9 mouse cellular contexts compared by ENCODE assay signal in genomic region chr2:14702973-14703645, GRCm38 (mm10).
A peak's percentile ranks its signal among the peaks of the same experiment; 100 is the strongest.
DNase-seq lines count a peak whose midpoint lies in the region; TF ChIP-seq lines count a peak whose summit lies in the region.
"Had no signal": no experiment of that assay in that cellular context is flagged by ENCODE, and none has a peak within 500 bp of the region (broad histone marks: within the 10 kb centered on the region; RNA-seq: fewer than 3 reads in every experiment).

No protein-coding gene starts in this region.

- no peaks in the 10 kb centered on the region for H3K27me3 ChIP-seq in kidney, adult 2 months (replicated peaks; ENCODE audit: control insufficient read depth, insufficient read depth, low read length)
- H3K27me3 ChIP-seq: limb, embryonic 12.5 days had no signal

- no peaks in the 10 kb centered on the region for H3K36me3 ChIP-seq in kidney, adult 2 months (ENCODE audit: control insufficient read depth, insufficient read depth, low read length)
- no peaks in the 10 kb centered on the region for H3K36me3 ChIP-seq in ES-E14 (ENCODE audit: control insufficient read depth, insufficient read depth, low read length, poor library complexity, severe bottlenecking)
- H3K36me3 ChIP-seq: limb, embryonic 12.5 days had no signal

- 92% methylated on average over 1 of the region's 1 CpGs for WGBS in kidney, adult 2 months

- no peak overlapping the region for H3K9ac ChIP-seq in ES-E14 (ENCODE audit: insufficient read depth, low read depth, low read length, poor library complexity, severe bottlenecking)
- H3K9ac ChIP-seq: limb, embryonic 12.5 days had no signal

- TF ChIP-seq POLR2A in kidney, adult 2 months (IDR thresholded peaks at IDR 0.05; ENCODE audit: low read depth, low read length) = no peak

- in situ Hi-C loops in ES-E14 (cut with MboI; ENCODE audit: low sequenced_read_pairs in 2 of 2, unreplicated experiment in 2 of 2) = loop anchor here in 1 of 2 experiments (25.0 kb wide), 1 partner anchor 1416 kb away; no protein-coding TSS in a partner anchor

- no peak overlapping the region for H3K27ac ChIP-seq in kidney, adult 2 months (ENCODE audit: insufficient read depth, low read depth, low read length)
- no peak overlapping the region for H3K27ac ChIP-seq in ES-E14 (ENCODE audit: insufficient read depth, low read depth, low read length, poor library complexity, severe bottlenecking)
- H3K27ac ChIP-seq: limb, embryonic 12.5 days had no signal

- intact Hi-C loops in gastrocnemius, postnatal 36 days (cut with DNase I) = loop anchor here (10.0 kb wide), 1 partner anchor 1408 kb away; no protein-coding TSS in a partner anchor

- DNase-seq in kidney, adult 2 months = peak; percentile 58
- no peak for DNase-seq in kidney, adult 18-20 months
- DNase-seq in A20 (ENCODE audit: low read depth, low spot score) (peak; percentile 47), ES-E14 (ENCODE audit: low read depth, low spot score) (peak; percentile 37)
- peak; percentile 72 for DNase-seq in embryo, embryonic 11 days
- peak; percentile 42 for DNase-seq in layer of hippocampus, adult 9-11 months
- peak; percentile 79 for DNase-seq in retina, embryonic 14.5 days (ENCODE audit: low spot score)
- DNase-seq in gastrocnemius, postnatal 36 days = no peak

- H3K4me1 ChIP-seq in kidney, adult 2 months (ENCODE audit: control insufficient read depth, insufficient read depth, low read length) = no peaks in the 10 kb centered on the region
- H3K4me1 ChIP-seq in ES-E14 (ENCODE audit: control insufficient read depth in 2 of 2, insufficient read depth in 2 of 2, low read length in 2 of 2, poor library complexity in 1 of 2) = no peaks in the 10 kb centered on the region
- H3K4me1 ChIP-seq: limb, embryonic 12.5 days had no signal

- H3K4me3 ChIP-seq in kidney, adult 2 months (ENCODE audit: insufficient read depth, low read depth, low read length) = no peak overlapping the region
- no peak overlapping the region for H3K4me3 ChIP-seq in ES-E14 (ENCODE audit: insufficient read depth in 1 of 2, low read depth in 1 of 2, low read length in 2 of 2, poor library complexity in 1 of 2, severe bottlenecking in 1 of 2)
- H3K4me3 ChIP-seq: limb, embryonic 12.5 days had no signal

- TF ChIP-seq CTCF in kidney, adult 2 months (conservative IDR thresholded peaks at IDR 0.05; ENCODE audit: insufficient read depth, insufficient read length, low read depth, low read length) = no peak

- H3K9me3 ChIP-seq in ES-E14 (ENCODE audit: control insufficient read depth, insufficient read depth, low read depth, low read length) = no peaks in the 10 kb centered on the region
- H3K9me3 ChIP-seq: limb, embryonic 12.5 days had no signal

TF ChIP-seq in ES-E14, 5 proteins besides CTCF, POLR2A, EP300 and RAD21:
- TF ChIP-seq ZC3H11A (IDR thresholded peaks at IDR 0.05; ENCODE audit: borderline replicate concordance, low read depth, low read length) = 0 out of 2 replicates have a peak, but pooled peaks have one; percentile 7
- TF ChIP-seq ZNF384 (IDR thresholded peaks at IDR 0.05; ENCODE audit: low read depth, low read length) = peak; percentile 98
- no peak for TF ChIP-seq MAFK (IDR thresholded peaks at IDR 0.05; ENCODE audit: insufficient read depth, low read depth, low read length)

Comparison
In these comparisons a context has a peak if more than half of its experiments do, and no peak if none do; other contexts are left out.
1. DNase-seq: peak in kidney, adult 2 months (single experiment), A20 (single experiment), ES-E14 (single experiment), embryo, embryonic 11 days (single experiment), layer of hippocampus, adult 9-11 months (single experiment) and retina, embryonic 14.5 days (single experiment); none in kidney, adult 18-20 months (single experiment) and gastrocnemius, postnatal 36 days (0 of 2).